Mouse (Mus musculus): ENCODE results near the gene Ier2. TPM values are rescaled to one million over a fixed set of nuclear protein-coding genes. Genes with fewer than 3 reads are reported as not detected.

Gene Ier2
- 10 to 100 TPM; 12.6 to 14.8 TPM for total RNA-seq (2021)
- long read RNA-seq, experiment 1, transcript Ier2-201 (1 exons, 1,522 nt) = major isoform, 62 of 62 reads
- long read RNA-seq, experiment 1, partial matches to known transcripts = 0 of 62 reads
- long read RNA-seq, experiment 1, other reads (novel, unspliced or antisense) = 0 of 62 reads
- long read RNA-seq, experiment 2, transcript Ier2-201 (1 exons, 1,522 nt) = major isoform, 43 of 43 reads
- long read RNA-seq, experiment 2, partial matches to known transcripts = 0 of 43 reads
- long read RNA-seq, experiment 2, other reads (novel, unspliced or antisense) = 0 of 43 reads

GRCm38 (mm10) chr8:84662581-84663065 lies at the start of gene Ier2:
Gene Ier2, minus strand, starts transcription at chr8:84662852.
- peak; percentile 95 to 96 for DNase-seq (ENCODE audit: low spot score in 2 of 2)
- intact Hi-C loops (cut with DNase I) = no loop called here

GRCm38 (mm10) chr8:84711933-84712758 lies 49.5 kb upstream of the Ier2 start:
- intact Hi-C loops (cut with DNase I) = no loop called here
- no peak for DNase-seq (ENCODE audit: low spot score in 2 of 2)

DNA sequence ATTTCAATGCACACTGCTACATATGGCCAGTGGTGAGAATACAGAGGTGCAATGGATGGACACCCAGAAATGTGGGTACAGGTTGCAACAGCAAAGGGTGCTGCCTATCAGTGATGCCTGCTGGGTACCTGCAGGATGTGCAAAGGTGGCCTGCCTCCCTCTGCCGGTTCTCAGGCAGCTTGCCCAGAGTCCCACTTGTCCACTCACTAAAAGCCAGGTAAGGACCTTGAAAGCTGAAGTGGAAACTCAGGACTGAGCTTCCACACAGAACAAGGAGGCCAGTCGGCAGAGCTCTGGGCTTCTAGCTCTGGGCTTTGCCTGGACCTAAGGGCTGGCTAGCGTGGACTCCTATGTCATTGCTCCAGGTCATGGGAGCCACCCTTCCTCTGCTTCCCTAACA lies 48.7 kb upstream of the Ier2 start:
- no peak for DNase-seq (ENCODE audit: low spot score in 2 of 2)
- intact Hi-C loops (cut with DNase I) = no loop called here

DNA sequence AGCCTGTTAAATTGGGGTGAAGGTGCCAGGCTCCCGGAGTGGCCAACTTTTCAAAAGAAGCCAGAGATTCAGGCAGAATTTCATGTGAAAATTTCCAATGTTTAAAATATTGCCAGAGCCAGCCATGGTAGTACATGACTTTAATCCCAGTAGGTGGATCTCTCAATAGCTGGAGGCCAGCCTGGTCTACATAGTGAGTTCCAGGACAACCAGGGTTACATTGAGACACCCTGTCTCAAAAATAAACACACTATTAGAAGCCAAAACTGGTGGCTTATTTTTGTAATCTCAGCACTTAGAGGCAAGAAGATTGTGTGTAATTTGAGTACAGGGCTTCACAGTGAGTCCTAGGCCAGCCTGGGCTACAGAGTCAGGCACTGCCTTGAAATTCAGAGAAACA lies 47.3 kb upstream of the Ier2 start:
- DNase-seq (ENCODE audit: low spot score in 2 of 2) = no peak
- intact Hi-C loops (cut with DNase I) = loop anchor here (1.0 kb wide), 1 partner anchor 103 kb away; no protein-coding TSS in a partner anchor

GRCm38 (mm10) chr8:84708774-84709475 lies 46.3 kb upstream of the Ier2 start:
- peak; percentile 89 to 93 for DNase-seq (ENCODE audit: low spot score in 2 of 2)
- intact Hi-C loops (cut with DNase I) = loop anchor here (1.0 kb wide), 1 partner anchor 104 kb away; no protein-coding TSS in a partner anchor

DNA sequence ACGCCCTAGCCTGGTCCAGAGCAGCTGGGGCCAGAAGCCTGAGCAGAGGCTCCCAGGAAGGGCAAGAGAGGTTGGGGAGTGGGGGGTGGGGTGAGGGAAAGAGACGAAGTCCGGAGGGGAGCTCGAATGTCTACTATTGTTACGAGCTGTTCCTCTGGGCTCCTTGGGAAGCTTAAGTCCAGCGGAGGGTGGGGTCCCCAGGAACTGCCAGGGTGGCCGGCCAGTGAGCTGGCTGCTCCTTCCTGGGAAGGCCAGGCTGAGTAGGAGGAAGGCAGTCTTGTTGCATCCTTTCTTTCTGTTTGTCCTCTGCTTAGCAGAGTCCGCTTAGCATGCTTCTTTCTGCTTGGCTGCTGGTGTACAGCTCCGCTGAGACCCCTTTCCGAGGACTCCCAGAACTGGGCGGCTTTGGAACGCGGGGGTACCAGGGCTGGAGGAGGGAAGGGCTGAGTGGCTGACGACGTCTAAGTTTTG lies 45.5 kb upstream of the Ier2 start:
- no peak for DNase-seq (ENCODE audit: low spot score in 2 of 2)
- intact Hi-C loops (cut with DNase I) = no loop called here

DNA sequence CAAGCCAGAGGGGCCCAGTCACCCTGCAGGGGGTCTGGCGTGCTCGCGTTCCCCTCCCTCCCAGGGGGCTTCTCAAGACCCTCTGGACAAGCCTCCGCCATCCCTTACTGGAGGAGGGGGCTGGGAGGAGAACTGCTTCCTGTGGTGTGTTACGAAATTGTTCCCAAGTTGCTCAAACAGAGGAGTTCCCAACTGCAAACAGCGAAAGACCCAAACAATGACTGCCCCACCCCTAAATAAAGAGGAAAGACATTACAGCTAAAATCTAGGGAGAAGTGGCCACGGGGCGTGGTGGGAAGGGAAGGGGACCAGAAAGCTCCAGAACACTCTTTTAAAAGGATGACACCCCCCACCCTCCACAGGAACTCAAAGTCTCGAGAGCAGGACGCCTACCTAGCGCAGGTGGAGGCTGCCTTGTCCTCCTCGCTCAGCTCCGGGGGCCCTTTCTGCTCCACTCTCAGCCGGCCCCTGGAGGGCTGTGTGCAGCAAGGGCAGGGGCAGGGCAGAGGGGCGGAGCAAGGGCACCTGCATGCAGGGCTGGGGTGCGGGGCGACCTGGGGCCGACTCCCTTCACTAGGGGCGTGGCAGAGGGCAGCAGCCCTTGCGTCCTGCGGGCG lies 44.7 kb upstream of the Ier2 start:
- DNase-seq (ENCODE audit: low spot score in 2 of 2) = no peak
- intact Hi-C loops (cut with DNase I) = no loop called here

- DNase-seq (ENCODE audit: low spot score in 2 of 2) = no peak
- intact Hi-C loops (cut with DNase I) = no loop called here
Measured at GRCm38 (mm10) chr8:84706610-84707266, 44.1 kb upstream of the Ier2 start.

- intact Hi-C loops (cut with DNase I) = no loop called here
- no peak for DNase-seq (ENCODE audit: low spot score in 2 of 2)
Measured at GRCm38 (mm10) chr8:84705960-84706359, 43.3 kb upstream of the Ier2 start.

GRCm38 (mm10) chr8:84704867-84705831 lies 42.5 kb upstream of the Ier2 start:
- intact Hi-C loops (cut with DNase I) = no loop called here

DNA sequence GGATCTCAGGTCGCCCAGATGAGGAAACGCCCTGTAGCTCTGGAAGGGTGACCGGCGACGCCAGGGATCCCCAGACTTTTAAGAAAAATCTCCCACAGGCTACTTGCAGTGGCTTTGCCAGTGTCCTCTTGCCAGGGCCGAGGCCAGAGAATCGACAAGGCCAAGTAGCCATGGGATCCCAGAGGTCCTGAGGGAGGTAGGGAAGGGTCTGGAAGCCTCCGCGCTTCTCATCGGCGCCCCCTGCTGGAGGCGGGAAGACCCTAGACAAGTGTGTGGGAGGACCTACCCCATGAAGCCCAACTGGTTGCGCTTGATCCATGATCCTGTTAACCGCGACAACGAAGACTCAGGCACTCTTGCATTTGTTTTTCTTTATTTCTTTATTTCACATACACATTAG lies 41.7 kb upstream of the Ier2 start:
- DNase-seq (ENCODE audit: low spot score in 2 of 2) = peak; percentile 74
- intact Hi-C loops (cut with DNase I) = no loop called here

More at GRCm38 (mm10) chr8:84704867-84705831, 42.5 kb upstream of the Ier2 start:
- DNase-seq (ENCODE audit: low spot score in 2 of 2) = peak in 1 of 2 experiments; percentile 19

DNA sequence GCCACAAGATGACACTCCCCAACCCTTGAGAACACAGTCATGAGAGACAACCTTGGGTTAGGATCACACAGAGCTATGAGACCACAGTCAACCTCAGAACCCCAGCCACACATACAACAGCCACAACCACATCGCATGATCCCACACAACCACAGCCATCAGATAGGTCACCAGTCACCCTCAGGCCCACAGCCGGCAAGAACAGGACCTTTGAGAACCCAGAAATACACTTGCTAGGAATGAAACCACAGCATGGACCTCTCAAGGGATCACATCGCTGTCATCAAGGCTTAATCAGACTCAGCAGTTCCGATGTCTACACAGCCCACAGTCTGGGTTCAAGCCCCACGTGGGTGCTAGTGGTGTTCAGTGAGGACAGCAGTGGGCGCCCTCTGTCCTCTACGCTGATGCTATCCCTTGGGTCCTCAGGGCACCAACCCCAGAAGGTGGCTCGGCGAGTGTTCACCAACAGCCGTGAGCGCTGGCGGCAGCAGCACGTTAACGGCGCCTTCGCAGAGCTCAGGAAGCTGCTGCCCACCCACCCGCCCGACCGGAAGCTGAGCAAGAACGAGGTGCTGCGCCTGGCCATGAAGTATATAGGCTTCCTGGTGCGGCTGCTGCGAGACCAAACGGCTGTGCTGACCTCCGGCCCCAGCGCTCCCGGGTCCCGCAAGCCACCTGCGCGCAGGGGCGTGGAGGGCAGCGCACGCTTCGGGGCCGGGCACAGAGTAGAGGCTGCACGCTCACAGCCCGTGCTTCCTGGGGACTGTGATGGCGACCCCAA lies 41.0 kb upstream of the Ier2 start:
- no peak for DNase-seq (ENCODE audit: low spot score in 2 of 2)
- intact Hi-C loops (cut with DNase I) = no loop called here

DNA sequence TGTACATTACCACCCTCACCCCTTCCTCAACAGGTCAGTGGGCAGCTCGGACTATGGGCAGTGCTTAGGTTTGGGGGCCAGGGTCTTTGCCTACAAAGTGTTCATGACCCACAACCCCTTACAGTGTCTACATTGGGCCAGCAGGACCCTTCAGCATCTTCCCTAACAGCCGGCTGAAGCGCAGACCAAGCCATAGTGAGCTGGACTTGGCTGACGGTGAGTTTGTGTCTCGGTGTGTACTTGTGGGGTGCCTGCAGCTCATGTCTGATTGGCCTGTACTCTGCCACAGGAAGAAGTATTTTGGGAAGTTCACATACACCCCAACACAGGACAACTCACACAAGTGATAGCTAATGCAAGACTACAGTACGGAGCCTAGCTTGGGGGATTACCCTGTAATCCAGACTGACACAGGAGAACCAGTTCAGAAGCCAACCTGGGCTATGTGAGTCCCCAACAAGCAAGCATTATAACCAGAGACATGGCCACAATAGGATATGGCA lies 40.4 kb upstream of the Ier2 start:
- intact Hi-C loops (cut with DNase I) = no loop called here
- DNase-seq (ENCODE audit: low spot score in 2 of 2) = no peak

GRCm38 (mm10) chr8:84702561-84702960 lies 39.9 kb upstream of the Ier2 start:
- intact Hi-C loops (cut with DNase I) = no loop called here
- DNase-seq (ENCODE audit: low spot score in 2 of 2) = no peak

DNA sequence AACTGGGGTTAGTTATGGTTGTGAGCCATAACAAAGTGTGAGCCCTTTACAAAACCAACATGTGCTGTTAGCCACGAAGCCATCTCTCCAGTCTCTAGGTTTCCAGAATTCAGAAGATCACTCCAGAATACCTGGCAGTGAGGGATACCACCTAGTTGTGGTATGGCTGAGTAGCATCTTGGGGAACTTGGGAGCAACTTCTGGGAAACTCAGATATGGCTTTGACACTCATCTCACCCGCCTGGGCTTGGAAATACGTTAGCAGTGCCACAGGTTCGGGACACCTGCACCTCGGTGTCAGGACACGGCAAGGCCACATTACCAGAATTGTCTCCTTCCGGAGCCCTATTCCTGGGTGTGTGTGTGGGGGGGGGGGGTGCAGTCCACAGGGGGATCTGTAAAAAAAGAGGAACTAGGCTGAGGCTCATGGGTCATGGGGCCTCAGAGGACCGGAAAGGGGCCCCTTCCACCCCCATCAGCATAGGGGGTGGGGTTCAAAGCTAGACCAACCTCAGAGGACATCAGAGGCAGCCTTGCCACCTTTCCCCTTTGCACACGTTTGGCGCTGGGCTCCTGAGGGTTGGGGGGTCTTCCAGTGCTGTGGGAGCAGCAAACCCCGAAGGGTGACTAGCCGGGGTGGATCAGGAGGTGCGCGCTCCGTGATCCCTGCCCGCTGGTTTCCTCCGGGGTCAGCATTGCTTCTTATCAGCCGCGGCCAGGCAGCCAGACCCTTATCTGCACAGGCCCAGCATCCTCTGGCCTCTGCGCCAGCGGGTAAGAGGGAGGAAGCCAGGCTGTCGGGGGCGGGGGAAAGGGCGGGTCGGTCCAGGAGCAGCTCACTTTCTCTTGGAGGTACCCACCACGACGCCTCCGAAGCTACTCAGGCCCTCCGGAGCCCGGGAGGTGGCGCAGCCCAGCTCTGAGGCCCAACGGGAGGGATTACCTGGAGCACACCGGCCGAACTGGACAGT lies 38.6 kb upstream of the Ier2 start, which contains the start of gene Lyl1:
Gene Lyl1, plus strand, starts transcription at position 517 of the 971 bp plus-strand sequence.
- DNase-seq (ENCODE audit: low spot score in 2 of 2) = peak in 1 of 2 experiments; percentile 17
- intact Hi-C loops (cut with DNase I) = no loop called here

DNA sequence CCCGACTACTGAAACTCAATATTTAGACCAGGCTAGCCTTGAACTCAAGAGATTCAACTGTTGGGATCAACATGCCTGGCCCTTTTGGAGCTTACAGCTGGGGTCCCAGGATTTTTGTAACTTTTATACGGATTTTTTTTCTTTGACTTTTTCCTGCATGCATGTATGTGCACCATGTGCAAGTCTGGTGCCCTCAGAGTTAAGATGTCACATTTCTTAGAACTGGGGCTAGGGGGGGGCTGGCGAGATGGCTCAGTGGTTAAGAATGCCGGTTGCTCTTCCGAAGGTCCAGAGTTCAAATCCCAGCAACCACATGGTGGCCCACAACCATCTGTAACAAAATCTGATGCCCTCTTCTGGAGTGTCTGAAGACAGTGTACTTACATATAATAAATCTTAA lies 37.9 kb upstream of the Ier2 start:
- intact Hi-C loops (cut with DNase I) = no loop called here
- no peak for DNase-seq (ENCODE audit: low spot score in 2 of 2)
